Mouse (Mus musculus) layer of hippocampus, adult 9-11 months (tissue): ENCODE results near the gene Mmp23.
A peak's percentile ranks its signal among the peaks of the same experiment; 100 is the strongest.

Experiments used
- DNase-seq: peaks from one replicate; pipeline ENCODE4 v3.0.0; 2022

Gene Mmp23

DNA sequence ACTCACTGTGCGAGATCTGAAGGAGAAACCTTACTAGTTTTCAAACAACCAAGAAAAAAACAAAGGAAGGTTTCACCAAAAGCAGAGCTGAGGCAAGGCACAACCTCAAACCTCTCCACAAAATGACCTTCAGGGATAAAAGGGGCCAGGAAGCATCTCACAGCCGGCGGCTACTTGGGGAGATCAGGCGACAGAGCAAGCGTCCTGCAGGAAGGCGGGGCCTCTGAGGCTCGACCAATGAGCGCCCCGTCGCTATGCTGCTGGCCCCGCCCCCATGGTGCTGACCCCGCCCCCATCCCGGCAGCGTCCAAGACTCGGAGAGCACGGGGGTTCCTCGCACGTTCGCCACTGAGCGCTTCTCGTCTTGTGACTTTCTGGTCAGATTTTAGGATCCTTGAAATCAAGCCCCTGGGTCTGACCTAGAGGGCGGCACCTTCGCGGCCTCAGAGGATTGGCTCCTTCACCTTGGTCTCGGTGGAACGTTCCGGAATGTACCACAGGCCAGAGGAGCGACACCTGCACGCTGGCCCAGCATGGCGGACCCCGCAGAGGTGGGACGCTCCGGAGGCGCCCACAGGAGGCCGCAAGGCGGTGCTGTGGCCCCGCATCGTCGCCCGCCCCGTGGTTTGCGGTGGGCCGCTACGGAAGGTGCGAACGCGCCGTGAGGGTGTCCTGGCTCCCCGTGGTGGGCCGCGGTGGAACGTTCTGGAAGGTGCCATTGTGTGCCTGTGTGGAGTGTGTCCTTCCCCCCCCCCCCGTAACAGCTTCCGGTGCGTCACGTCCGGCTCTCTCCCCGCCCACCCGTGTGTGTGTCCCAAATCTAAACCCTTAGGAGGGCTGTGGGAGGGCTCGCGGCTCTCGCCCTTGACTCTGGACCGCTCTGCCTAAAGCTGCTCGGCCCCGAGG lies 51.8 kb downstream of the Mmp23 start, which contains the start of gene Slc35e2:
Gene Slc35e2 (plus strand): TSS at position 326 of the 906 bp plus-strand sequence.
- peak; percentile 93 for DNase-seq
